Mouse (Mus musculus): ENCODE data around the gene Rapgef5. TPM values are rescaled to one million over a fixed set of nuclear protein-coding genes. Genes with fewer than 3 reads are reported as not detected.

Gene Rapgef5
- total and polyA plus RNA-seq, 3 experiments = 4.2 to 6.8 (median 4.8) TPM

DNA sequence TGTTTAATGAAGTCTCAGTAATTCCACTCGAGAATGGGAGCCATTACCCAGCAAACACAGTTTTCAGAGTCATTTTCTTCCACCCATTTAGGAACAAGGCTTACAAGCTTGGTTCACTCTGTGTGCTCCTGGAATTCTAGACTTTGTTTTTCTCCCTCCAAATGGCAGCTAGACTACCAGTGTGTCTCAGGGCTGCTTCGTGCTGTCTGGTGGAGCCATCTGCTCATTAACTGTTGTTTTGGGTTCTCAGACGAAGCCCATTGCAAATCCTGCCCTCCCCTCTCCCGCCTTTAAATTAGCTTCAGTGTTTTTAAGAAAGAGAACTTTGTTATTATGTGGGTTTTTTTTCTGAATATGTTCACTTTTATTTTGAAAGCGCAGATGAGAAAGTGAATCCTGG is 148.4 kb downstream of the Rapgef5 start:
- in situ Hi-C loops (cut with MboI; ENCODE audit: low pct_ligation_motif_present, low pct_unique_long_range_greater_than_20kb, low sequenced_read_pairs) (no loop called here), dilution Hi-C loops (cut with MboI; ENCODE audit: extremely low pct_ligation_motif_present, extremely low pct_unique_long_range_greater_than_20kb, low sequenced_read_pairs) (no loop called here)
- Histone ChIP-seq H3K9me3 (replicated peaks; ENCODE audit: low read length) (no peaks in the 10 kb centered on the region), H3K4me1 (ENCODE audit: control insufficient read depth in 1 of 2, insufficient read depth in 2 of 2) (no peaks in the 10 kb centered on the region), H3K4me2 (ENCODE audit: insufficient read depth, low read depth, poor library complexity, severe bottlenecking) (no peak overlapping the region), H3K79me2 (replicated peaks; ENCODE audit: control insufficient read depth, extremely low read depth, insufficient read depth, poor library complexity, severe bottlenecking) (no peaks in the 10 kb centered on the region), H3K36me3 (replicated peaks in 1 of 2; ENCODE audit: control insufficient read depth in 1 of 2, insufficient read depth in 1 of 2, low read length in 1 of 2) (no peaks in the 10 kb centered on the region), H3K9ac (ENCODE audit: insufficient read depth, low read depth) (no peak overlapping the region), H3K27me3 (replicated peaks) (no peaks in the 10 kb centered on the region), H3K27ac (ENCODE audit: insufficient read depth, low read depth) (no peak overlapping the region), H3K4me3 (replicated peaks in 1 of 3; ENCODE audit: low read depth in 2 of 3, low read length in 2 of 3, poor library complexity in 1 of 3) (no peak overlapping the region)
- TF ChIP-seq NRF1 (IDR thresholded peaks at IDR 0.05; ENCODE audit: low read depth, low read length) (no peak), MEF2A (IDR thresholded peaks at IDR 0.05; ENCODE audit: borderline replicate concordance, low read depth, low read length) (no peak), JUND (conservative IDR thresholded peaks at IDR 0.05; ENCODE audit: low read depth, low read length) (no peak), RCOR1 (conservative IDR thresholded peaks at IDR 0.05; ENCODE audit: low read depth, low read length) (no peak), KAT2A (IDR thresholded peaks at IDR 0.05; ENCODE audit: insufficient replicate concordance, low read length) (no peak), GABPA (IDR thresholded peaks at IDR 0.05; ENCODE audit: insufficient replicate concordance, low read depth, low read length) (no peak), MYC (IDR thresholded peaks at IDR 0.05; ENCODE audit: low read depth, low read length) (no peak), RAD21 (IDR thresholded peaks at IDR 0.05; ENCODE audit: low read depth, low read length) (no peak), USF2 (conservative IDR thresholded peaks at IDR 0.05; ENCODE audit: low read depth, low read length) (no peak)
- no peak for DNase-seq (ENCODE audit: extremely low read depth)

DNA sequence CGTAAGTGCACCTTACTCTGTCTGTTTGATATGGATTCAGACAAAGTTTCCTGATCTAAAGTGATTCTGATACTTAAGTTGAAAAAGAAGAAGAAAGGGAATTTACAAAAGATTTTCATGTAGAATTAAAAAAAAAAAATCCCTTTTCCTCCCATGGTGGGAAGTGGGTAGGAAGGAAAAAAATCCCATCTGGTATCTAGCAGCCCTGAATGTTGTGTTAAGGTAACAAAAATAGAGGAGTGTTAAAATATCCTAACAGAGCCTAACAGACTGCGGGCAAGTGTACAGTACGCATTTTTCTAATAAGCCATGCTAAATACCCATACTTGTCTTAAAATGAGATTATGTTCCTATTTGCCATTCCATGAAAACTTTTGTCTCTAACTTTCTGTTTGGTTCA is 150.1 kb downstream of the Rapgef5 start:
- Histone ChIP-seq H3K27ac (ENCODE audit: insufficient read depth, low read depth) (no peak overlapping the region), H3K9ac (ENCODE audit: insufficient read depth, low read depth) (no peak overlapping the region), H3K4me2 (ENCODE audit: insufficient read depth, low read depth, poor library complexity, severe bottlenecking) (no peak overlapping the region), H3K4me1 (ENCODE audit: control insufficient read depth in 1 of 2, insufficient read depth in 2 of 2) (no peaks in the 10 kb centered on the region), H3K9me3 (replicated peaks; ENCODE audit: low read length) (no peaks in the 10 kb centered on the region), H3K27me3 (replicated peaks) (no peaks in the 10 kb centered on the region), H3K36me3 (replicated peaks in 1 of 2; ENCODE audit: control insufficient read depth in 1 of 2, insufficient read depth in 1 of 2, low read length in 1 of 2) (no peaks in the 10 kb centered on the region), H3K4me3 (replicated peaks in 1 of 3; ENCODE audit: low read depth in 2 of 3, low read length in 2 of 3, poor library complexity in 1 of 3) (no peak overlapping the region), H3K79me2 (replicated peaks; ENCODE audit: control insufficient read depth, extremely low read depth, insufficient read depth, poor library complexity, severe bottlenecking) (no peaks in the 10 kb centered on the region)
- DNase-seq (ENCODE audit: extremely low read depth) = no peak
- in situ Hi-C loops (cut with MboI; ENCODE audit: low pct_ligation_motif_present, low pct_unique_long_range_greater_than_20kb, low sequenced_read_pairs) = no loop called here
- TF ChIP-seq MAX (IDR thresholded peaks at IDR 0.05; ENCODE audit: low read length) (no peak), CHD2 (IDR thresholded peaks at IDR 0.05; ENCODE audit: low read length) (no peak), PAX5 (IDR thresholded peaks at IDR 0.05; ENCODE audit: low read length) (no peak), ZC3H11A (IDR thresholded peaks at IDR 0.05; ENCODE audit: low read depth, low read length) (no peak), POLR2A (IDR thresholded peaks at IDR 0.05; ENCODE audit: low read depth, low read length) (no peak), SIN3A (IDR thresholded peaks at IDR 0.05; ENCODE audit: low read length) (no peak), UBTF (IDR thresholded peaks at IDR 0.05; ENCODE audit: low read depth, low read length) (no peak)
- dilution Hi-C loops (cut with MboI; ENCODE audit: extremely low pct_ligation_motif_present, extremely low pct_unique_long_range_greater_than_20kb, low sequenced_read_pairs) = no loop called here

Data from CH12.LX (cell line).